Mouse (Mus musculus) embryo, embryonic 10 days (tissue): ENCODE results near the gene Nrtn.

Source experiments
- DNase-seq: peaks from one replicate; pipeline ENCODE4 v3.0.0-alpha.2; 2015; ENCODE audit warnings: low spot score

The Nrtn gene

GRCm38 (mm10) chr17:56757416-56758123 lies at the start of gene Nrtn:
Nrtn (minus strand) TSS chr17:56757530.
- peak; percentile 92 for DNase-seq

GRCm38 (mm10) chr17:56805784-56806183 lies 48.5 kb upstream of the Nrtn start:
- peak; percentile 23 for DNase-seq

DNA sequence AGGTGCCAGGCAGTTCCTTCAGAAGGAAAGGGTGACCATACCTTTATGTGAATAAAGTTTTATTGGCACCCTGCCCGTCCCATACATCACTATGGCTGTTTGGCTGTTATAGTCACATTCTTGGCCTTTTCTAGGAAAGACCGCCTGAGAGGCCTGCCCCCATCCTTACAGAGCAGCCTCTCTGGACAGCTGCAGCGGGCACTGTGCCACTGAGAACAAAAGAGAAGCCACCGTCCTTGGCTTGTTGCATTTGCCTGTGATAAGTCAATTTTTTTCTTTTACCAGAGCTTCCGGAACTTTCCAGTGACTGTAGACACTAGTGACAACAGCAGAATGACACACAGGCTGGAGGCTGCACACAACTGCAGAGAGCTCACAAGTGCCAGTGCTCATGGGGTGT lies 47.6 kb upstream of the Nrtn start:
- DNase-seq = no peak

GRCm38 (mm10) chr17:56802065-56802464 lies 44.7 kb upstream of the Nrtn start:
- DNase-seq = no peak

DNA sequence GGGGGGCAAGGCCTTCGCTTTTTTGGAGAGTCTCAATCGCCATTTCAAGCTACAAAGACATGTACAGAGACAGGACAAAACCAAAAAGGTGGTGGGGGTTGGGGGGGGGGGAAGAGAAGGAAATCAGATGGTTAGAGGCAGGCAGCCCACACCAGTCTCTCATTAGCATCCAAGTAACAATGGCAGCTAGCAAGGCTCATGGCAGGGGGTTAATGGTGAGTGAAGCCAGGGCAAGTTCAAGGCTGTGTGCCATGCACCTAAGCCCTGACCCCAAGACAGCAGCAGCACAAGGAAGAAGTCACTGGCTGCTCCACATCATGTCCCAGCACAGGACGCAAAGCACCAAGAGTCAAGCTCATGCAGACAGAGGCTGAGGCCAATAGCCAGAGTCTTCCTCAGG lies 41.9 kb upstream of the Nrtn start:
- no peak for DNase-seq

DNA sequence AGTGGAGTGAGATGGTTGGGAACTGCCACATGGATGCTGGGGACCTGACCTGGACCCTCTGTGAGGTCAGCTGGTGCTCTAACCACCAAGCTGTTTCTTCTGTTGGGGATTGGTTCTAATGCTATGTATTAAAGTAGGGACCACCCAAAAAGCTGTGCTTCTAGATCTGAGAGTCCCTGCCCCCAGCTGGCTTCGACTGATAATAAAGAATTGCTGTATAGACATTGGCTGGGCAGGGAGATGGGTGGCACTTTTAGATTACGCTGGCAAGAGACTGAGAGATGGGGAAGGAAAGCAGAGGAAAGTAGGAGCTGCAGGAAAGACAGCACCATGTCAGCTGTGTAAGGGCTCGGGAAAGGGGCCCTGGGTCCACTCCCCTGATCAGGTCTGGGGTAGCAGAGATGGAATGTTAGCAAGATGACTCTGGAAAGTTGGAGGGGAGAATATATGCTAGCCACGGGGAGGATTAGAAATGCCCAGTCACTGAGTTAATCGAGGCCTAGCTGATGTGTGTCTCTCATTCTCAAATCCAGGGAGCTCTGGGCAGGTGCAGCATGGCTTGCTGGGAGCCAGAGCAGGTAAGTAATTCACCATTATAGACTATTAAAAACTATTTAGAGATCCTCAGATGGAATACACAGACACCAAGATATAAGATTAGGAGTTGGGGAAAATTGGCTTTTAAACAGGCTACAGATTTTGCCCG lies 36.4 kb upstream of the Nrtn start:
- DNase-seq = no peak

DNA sequence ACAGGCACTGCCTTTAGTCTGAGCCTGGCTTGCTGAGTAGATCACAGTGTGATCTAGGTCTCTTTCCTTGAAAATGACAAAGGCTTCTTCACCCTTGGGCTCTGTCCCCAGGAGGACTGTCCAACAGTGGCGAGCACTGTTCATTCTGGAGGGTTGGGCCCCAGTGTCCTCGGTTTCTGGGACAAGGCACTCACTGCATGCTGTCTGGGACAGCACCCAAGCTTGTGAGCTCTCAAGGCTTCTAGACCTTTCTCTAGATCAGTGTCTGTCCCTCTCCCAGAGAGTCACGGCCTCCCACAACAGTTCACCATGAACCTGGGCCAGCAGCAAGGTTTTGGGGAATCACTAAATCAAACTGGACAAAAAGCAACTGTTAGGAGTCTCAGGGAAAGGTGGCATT lies 35.3 kb upstream of the Nrtn start:
- DNase-seq = no peak

DNA sequence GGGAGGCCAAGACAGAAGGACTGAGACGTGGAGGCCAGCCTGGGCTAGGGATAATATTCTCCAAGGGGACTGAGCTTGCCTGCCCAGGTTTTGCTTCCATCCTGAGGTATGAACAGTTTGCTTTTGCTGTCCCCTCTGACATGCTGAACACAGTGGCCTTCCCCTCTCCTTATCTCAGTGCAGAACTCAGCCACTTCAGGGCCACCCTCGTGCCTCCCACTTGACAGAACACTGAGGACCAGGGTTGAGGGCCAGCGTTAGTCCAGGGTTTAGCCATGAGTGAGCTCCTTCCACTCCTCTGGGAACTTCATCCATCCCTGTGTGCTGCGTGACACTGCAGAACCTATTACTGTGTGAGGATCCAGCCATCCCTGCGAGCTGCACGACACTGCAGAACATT lies 32.0 kb upstream of the Nrtn start:
- DNase-seq = no peak

- no peak for DNase-seq
Measured at GRCm38 (mm10) chr17:56788886-56789285, 31.6 kb upstream of the Nrtn start.

DNA sequence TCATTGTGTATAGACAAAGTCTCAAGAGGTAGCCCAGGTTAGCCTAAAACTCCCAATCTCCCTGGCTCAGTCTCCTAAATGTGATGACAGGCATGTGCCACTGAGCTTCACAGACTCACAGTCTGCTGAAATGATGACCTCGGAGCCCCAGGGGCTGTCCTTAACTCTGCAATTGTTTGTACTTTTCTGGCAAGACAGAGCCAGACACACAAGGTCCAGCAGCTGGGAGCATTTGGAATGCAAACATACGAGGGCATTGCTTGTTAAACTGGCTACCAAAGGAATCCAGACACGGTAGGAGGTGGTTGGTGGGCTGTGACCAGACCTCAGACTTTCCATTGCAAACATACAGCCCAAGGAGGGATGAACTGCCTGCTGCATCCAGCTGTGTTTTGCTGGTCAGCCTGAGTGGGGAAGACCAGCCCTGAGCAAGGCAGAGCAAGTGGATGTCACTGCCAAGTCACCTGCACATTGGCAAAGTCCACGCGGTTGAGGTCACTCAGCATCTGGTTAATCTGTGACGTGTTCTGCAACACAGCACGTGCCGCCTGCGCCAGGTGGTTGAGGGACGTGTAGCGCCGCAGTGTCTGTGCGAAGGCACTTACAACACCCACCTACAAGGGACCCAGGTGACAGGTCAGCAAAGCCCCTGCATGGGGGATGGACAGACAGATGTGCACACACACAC lies 23.1 kb upstream of the Nrtn start:
- DNase-seq = no peak

GRCm38 (mm10) chr17:56778779-56779362 lies 21.5 kb upstream of the Nrtn start:
- DNase-seq = peak; percentile 60

GRCm38 (mm10) chr17:56777568-56777967 lies 20.2 kb upstream of the Nrtn start:
- DNase-seq = no peak

DNA sequence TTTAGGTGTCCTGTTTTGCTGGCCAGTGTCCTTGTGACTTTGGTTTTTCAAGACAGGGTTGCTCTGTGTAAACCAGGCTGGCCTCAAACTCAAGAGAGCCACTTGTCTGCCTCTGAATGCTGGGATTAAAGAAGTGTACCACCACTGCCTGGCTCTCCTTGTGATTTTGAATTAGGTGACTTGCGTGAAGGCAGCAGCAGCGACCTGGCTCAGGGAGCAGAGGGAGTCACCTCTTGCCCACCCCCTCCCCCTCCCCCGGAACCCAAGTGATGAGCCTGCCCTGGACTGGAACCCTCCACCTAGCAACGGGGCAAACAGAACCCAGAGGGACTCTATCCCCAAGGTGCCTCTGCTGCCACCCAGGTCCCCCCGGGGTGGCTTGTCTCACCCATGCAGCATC lies 12.6 kb upstream of the Nrtn start, which contains the start of gene Prr22:
Gene Prr22, plus strand, starts transcription at position 301 of the 400 bp plus-strand sequence.
- DNase-seq = no peak

GRCm38 (mm10) chr17:56768941-56769340 lies 11.6 kb upstream of the Nrtn start:
- DNase-seq = no peak

GRCm38 (mm10) chr17:56767531-56768135 lies 10.3 kb upstream of the Nrtn start:
- no peak for DNase-seq

DNA sequence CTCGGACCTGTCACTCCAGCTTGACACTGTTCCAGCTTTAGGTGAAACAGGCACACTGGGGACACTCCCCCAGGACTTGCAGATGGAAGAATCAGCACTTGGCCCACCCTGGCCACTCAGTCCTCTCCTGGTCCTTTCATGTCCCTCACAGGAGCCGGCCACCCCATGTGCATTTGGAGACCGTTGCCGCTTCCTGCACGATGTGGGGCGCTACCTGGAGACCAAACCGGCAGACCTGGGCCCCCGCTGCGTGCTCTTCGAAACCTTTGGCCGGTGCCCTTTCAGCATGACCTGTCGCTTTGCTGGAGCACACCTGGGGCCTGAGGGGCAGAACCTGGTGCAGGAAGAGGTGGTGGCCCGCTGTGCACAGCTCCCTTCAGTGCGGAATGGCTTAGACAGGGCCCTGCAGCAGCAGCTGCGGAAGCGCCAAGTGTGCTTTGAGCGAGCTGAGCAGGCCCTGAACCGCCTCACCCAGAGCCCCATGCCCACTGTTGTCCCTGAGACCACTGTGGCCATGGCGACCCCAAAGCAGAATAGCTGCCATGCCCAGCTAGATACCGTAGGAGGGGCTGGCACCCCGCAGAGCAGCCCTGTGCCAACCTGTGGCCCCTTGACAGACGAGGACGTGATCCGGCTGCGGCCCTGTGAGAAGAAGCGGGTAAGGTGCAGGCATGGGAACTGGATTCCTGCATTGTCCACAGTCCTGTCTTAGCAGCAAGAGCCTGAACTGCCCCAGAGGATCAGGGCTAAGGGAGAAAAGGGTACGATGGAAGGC lies 9.5 kb upstream of the Nrtn start:
- no peak for DNase-seq

DNA sequence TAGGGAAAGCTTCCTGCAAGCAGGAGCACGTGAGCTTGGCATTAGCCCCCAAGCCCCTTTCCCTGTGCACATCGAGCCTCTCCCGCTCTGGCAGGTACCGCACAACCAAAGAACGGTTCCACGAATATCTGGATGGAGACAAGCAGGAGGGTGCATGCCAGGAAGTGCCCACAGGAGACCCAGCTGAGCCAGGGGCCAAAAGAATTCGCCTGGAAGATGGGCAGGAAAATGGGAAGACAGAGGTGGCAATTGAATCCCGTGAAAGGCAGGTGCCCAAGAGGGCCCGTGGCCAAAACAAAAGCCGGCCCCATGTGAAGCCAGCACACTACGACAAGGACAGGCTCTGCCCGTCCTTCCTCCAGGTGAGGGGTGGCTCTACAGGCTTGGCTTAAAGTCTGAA lies 8.1 kb upstream of the Nrtn start:
- no peak for DNase-seq

DNA sequence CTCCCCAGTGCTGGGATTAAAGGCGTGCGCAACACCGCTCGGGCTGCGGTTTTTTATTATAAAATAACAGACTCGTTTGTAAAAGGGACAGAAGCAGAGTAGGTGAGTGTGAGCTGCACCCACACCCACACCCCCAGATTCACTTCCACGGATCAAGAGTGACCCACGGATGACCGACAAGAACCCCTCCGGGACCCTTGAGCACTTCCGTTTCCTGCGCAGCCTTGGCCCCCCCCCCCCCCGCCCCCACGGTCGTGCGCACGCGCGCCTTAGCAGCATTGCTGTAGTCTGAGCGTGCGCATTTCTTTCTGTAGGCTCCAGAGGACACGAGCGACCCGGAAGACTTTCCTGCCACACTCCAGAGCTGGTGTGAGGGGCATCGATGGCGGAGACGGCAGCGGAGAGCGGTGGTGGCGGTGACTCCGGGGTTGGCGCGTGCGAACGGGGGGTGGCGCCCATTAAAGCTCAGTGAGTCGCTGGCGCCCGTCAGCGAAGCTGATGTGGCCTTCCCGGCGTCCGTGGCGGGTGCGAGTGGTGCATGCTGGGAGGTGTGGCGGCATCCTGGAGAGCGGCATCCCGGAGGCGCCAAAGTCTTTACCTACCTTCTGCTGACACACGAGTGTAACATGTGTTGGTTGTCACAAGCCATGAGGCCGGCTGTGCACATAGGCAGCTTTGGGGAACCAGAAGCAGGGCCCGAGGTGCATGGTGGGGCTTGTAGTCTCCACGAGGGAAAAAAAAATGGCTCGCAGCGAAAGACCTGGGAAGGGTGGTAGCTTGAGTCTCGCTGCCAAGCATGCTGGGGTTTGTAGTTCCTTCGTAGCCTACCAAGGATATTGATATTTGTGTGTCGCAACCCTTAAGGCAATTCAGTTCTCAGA lies 7.4 kb upstream of the Nrtn start, which contains the start of gene Dus3l:
Gene Dus3l, plus strand, starts transcription at position 284 of the 881 bp plus-strand sequence.
- peak; percentile 88 for DNase-seq

- no peak for DNase-seq
Measured at GRCm38 (mm10) chr17:56763741-56764250, 6.5 kb upstream of the Nrtn start.
